Mouse (Mus musculus) forelimb bud, embryonic 11.5 days (tissue): Measurements from ENCODE around the gene Anks3.

Experiments used
- DNase-seq: peaks from one replicate; pipeline ENCODE4 v3.0.0-alpha.2; 2012; ENCODE audit warnings: low read depth, low spot score

Anks3 gene

DNA sequence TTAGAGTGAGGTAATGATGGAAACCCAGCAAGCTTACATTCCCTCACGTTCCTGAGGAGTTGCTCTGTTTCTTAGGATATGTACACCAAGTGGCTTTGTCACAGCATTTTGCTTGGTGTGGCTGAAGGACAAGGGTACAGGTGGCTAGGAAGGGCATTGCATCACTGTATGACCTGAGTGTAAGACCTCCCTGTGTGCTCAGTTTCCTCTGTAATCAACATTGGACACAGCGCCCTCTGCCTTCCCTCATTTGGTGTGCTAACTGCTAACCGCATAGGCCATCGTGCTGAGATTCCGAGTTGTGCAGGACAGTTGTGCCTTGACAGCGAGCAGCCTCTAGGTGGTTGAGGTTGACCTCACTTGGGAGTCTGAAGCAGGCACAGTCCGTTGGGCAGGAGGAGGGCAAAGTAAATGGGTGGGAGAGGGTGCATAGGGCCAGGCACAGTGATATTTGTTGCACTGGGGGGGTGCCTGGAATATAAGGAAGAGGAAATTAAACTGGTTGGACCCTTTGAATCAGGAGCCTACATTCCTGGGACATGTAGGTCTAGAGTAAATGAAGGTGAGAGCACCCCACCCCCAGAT, 66.8 kb downstream of the Anks3 start:
- DNase-seq: no peak

DNA sequence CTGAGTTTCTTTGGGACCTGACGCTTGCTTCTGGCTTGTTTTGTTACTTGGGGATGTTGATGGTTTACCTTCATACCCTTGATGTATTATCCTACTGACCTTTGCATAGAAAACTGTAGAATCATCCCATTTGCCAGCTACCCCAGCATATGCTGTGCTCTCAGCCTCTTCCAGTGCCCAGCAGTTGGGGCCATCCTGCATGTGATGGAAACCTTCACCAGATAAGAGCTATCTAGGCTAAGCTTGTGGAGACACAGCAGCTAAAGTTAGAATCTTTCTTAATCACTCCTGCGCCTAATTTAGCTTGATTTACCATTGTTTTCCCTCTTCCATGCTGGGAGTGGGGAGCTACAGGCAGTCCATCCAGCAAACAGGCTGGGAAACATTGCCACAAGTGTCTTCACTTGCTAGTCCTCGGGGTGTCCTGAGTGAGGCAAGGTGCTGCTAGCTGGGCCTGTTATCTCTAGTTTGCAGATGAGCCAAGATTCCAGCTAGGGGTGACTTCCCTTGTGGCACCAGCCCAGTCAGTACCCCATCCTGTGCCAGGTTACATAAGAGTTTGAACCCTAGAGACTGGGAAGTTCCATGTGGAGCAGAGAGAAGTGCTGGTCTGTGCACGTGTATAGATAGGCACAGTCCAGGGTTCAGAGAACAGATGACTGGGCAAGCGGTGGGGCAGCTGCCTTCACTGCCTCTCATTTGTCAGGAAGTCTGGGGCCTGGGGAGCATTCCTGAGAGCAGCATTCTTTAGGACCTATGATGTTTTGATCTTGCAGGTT, 67.6 kb downstream of the Anks3 start:
- no peak for DNase-seq

DNA sequence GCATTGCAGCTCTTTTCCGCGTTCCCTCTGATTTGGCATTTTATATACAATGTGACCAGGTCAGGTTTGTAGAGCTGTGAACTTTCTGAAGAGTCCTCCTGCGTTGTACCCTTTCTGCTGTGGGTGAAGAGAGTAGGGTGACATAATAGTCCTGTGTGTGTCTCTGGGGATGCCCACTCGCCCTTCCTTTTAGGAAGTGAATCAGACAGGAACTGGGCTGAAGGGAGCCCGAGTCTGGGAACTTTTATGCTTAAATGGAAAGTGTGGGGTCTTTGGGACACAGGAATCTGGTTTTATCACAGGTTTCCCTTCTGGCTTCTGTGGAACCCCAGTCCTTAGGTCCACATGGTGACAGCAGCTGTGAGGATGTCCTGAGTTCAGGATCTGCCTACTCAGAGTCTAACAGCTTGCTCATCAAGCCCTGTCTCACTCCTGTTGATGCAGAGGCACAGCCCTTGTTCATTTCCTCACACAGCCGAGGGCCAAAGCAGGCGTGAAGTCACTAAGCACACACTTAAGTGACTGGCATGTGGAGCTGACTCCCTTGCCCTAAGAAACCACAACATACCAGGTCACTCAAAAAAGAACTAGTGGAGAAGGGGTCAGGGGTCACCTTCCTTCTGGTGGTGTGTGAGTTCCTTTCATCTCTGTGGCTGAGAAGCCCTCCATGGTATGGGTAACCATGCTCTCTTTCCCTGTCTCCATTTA, 69.7 kb downstream of the Anks3 start:
- DNase-seq: no peak

DNA sequence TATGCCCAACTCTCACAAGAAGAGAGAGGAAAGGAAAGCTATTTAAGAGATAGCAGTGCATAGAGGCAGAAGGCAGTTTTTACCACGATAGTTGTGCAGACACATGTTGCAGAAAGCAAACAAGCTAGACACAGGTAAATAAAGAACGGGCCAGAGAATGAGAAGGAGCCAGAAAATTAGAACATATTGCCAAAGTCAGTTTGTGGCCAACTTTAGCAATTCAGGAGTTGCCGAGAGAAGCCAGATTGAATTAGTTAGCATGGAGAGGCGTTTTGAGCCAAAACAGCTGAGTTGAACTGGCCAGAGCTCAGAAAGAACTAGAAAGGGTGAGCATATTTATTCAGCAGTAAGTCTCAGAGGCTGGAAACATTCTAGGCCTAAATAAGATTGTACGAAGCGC, 71.8 kb downstream of the Anks3 start:
- no peak for DNase-seq
